Mouse (Mus musculus) natural killer cell, adult 2 months (primary cell): ENCODE results near the gene Synpo2l.
"Not testable (repeated sequence)": the region's sequence is repeated elsewhere in the genome, so short reads cannot be mapped to it uniquely, and the experiment has no call there.

Experiments
- DNase-seq, 2 experiments: peaks; one replicate each; pipeline ENCODE4 v3.0.0; 2022; ENCODE audit warnings: low spot score in 2 of 2

Gene Synpo2l

GRCm38 (mm10) chr14:20668154-20668810 lies at the start of gene Synpo2l:
Gene Synpo2l (minus strand): TSS chr14:20668354.
- DNase-seq, result no peak

- DNase-seq, result no peak
Measured at GRCm38 (mm10) chr14:20713832-20714231, 45.7 kb upstream of the Synpo2l start.

- no peak for DNase-seq
Measured at GRCm38 (mm10) chr14:20708239-20708638, 40.1 kb upstream of the Synpo2l start.

GRCm38 (mm10) chr14:20707201-20708190 lies 39.3 kb upstream of the Synpo2l start, which contains the start of gene Zswim8:
Gene Zswim8 (plus strand): TSS chr14:20707552.
- DNase-seq, result peak; percentile 83 to 85

GRCm38 (mm10) chr14:20703461-20703860 lies 35.3 kb upstream of the Synpo2l start:
- DNase-seq, result not testable (repeated sequence)

GRCm38 (mm10) chr14:20702741-20703381 lies 34.7 kb upstream of the Synpo2l start, which contains the start of gene Chchd1:
Gene Chchd1 (plus strand): TSS chr14:20703006.
- peak; percentile 70 to 80 for DNase-seq

- no peak for DNase-seq
Measured at GRCm38 (mm10) chr14:20702096-20702740, 34.1 kb upstream of the Synpo2l start.

GRCm38 (mm10) chr14:20701554-20701953 lies 33.4 kb upstream of the Synpo2l start:
- DNase-seq, result no peak

- no peak for DNase-seq
Measured at GRCm38 (mm10) chr14:20700362-20700761, 32.2 kb upstream of the Synpo2l start.

GRCm38 (mm10) chr14:20698515-20698914 lies 30.4 kb upstream of the Synpo2l start:
- DNase-seq, result no peak

- peak in 1 of 2 experiments; percentile 42 for DNase-seq
Measured at GRCm38 (mm10) chr14:20696986-20697385, 28.8 kb upstream of the Synpo2l start.

GRCm38 (mm10) chr14:20695761-20696520 lies 27.8 kb upstream of the Synpo2l start:
- no peak for DNase-seq

- peak; percentile 78 to 80 for DNase-seq
Measured at GRCm38 (mm10) chr14:20694884-20695760, 27.0 kb upstream of the Synpo2l start, which contains the start of gene Fut11. Gene Fut11 (plus strand): TSS chr14:20694968.

GRCm38 (mm10) chr14:20694185-20694883 lies 26.2 kb upstream of the Synpo2l start:
- no peak for DNase-seq

GRCm38 (mm10) chr14:20693589-20694101 lies 25.5 kb upstream of the Synpo2l start:
- no peak for DNase-seq

- no peak for DNase-seq
Measured at GRCm38 (mm10) chr14:20691772-20692171, 23.6 kb upstream of the Synpo2l start.

GRCm38 (mm10) chr14:20689009-20689408 lies 20.9 kb upstream of the Synpo2l start:
- DNase-seq, result no peak

GRCm38 (mm10) chr14:20686576-20686975 lies 18.4 kb upstream of the Synpo2l start:
- no peak for DNase-seq

- DNase-seq, result peak; percentile 75 to 76
Measured at GRCm38 (mm10) chr14:20682498-20682897, 14.3 kb upstream of the Synpo2l start.
